Mouse (Mus musculus) neural tube, embryonic 15.5 days (tissue): ENCODE data around the gene Arl9. TPM values are rescaled to one million over a fixed set of nuclear protein-coding genes. Genes with fewer than 3 reads are reported as not detected.
"Not testable (repeated sequence)": the region's sequence is repeated elsewhere in the genome, so short reads cannot be mapped to it uniquely, and the experiment has no call there.

Experiments
- ATAC-seq: fragments of 200-750 bp; cut with Nextera tagmentation; 2 replicates; pipeline ENCODE4 v1.8.0; 2017; ENCODE audit warnings: mild to moderate bottlenecking, moderate TSS enrichment, moderate library complexity; ENCODE audit not compliant: low FRiP score
- H3K27ac ChIP-seq: fragments of 300-500 bp; sonication (generic); replicated peaks from 2 replicates; pipeline ENCODE4 v1.5.1; 2015; ENCODE audit warnings: mild to moderate bottlenecking, inconsistent platforms
- H3K27me3 ChIP-seq: fragments of 300-500 bp; sonication (generic); replicated peaks from 2 replicates; pipeline ENCODE4 v1.6.1; 2015; ENCODE audit warnings: inconsistent platforms
- H3K36me3 ChIP-seq: fragments of 300-500 bp; sonication (generic); 2 replicates; pipeline ENCODE4 v1.6.1; 2015; ENCODE audit warnings: inconsistent platforms
- H3K4me1 ChIP-seq: fragments of 300-500 bp; sonication (generic); 2 replicates; pipeline ENCODE4 v1.6.1; 2015; ENCODE audit warnings: inconsistent platforms
- H3K4me2 ChIP-seq: fragments of 300-500 bp; sonication (generic); 2 replicates; pipeline ENCODE4 v1.6.1; 2015; ENCODE audit warnings: inconsistent platforms, mild to moderate bottlenecking, moderate library complexity
- H3K4me3 ChIP-seq: fragments of 300-500 bp; sonication (generic); replicated peaks from 2 replicates; pipeline ENCODE4 v1.5.1; 2015; ENCODE audit warnings: mild to moderate bottlenecking, inconsistent platforms
- H3K9ac ChIP-seq: fragments of 300-500 bp; sonication (generic); replicated peaks from 2 replicates; pipeline ENCODE4 v1.6.1; 2015; ENCODE audit warnings: mild to moderate bottlenecking, inconsistent platforms
- H3K9me3 ChIP-seq: fragments of 300-500 bp; sonication (generic); replicated peaks from 2 replicates; pipeline ENCODE4 v1.6.1; 2016; ENCODE audit warnings: inconsistent platforms
- WGBS: fragments of 180-500 bp; shearing (Covaris S2); methylation state at CpG from one replicate; pipeline ENCODE4 v1.1.7; 2015; ENCODE audit warnings: mixed read lengths; 5-methylcytosine and 5-hydroxymethylcytosine counted together
- polyA plus RNA-seq: library from polyadenylated mRNA; unstranded; fragments of >200 nt; fragmentation: Nextera tagmentation; extraction: Ambion mirVana; gene quantifications from 2 replicates; pipeline ENCODE4 v1.2.1, GENCODE M21; 2015

The Arl9 gene
- polyA plus RNA-seq = 0.42 TPM in 1 of 2 replicates, not detected in the other

DNA sequence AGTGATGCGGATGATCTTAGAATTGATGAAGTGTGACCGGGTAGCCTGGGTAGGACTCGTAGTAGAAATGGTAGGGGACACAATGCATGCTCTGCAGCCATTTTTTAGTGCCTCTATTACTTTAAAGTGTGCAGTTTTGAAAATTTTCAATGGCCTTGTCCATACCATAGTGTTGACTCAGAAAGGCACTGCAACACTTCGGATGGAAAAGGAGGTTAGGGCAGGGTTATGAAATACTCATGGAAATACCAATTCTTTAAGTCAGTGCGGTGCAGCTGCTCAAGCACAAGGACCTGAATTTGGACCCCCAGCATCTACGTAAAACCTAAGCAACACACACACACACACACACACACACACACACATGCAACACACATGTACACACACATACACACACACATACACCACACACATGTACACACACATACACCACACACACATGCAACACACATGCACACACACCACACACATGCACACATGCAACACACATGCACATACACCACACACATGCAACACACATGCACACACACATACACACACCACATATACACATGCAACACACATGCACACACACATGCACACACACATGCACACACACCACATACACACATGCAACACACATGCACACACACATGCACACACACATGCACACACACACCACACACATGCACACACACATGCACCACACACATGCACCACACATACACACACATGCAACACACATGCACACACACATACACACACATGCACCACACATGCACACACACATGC, at the start of gene Arl9:
TSS of gene Arl9 (plus strand) at position 5 of the 771 bp plus-strand sequence.
- ATAC-seq = no peak
- 93% methylated on average over 6 of the region's 6 CpGs for WGBS

DNA sequence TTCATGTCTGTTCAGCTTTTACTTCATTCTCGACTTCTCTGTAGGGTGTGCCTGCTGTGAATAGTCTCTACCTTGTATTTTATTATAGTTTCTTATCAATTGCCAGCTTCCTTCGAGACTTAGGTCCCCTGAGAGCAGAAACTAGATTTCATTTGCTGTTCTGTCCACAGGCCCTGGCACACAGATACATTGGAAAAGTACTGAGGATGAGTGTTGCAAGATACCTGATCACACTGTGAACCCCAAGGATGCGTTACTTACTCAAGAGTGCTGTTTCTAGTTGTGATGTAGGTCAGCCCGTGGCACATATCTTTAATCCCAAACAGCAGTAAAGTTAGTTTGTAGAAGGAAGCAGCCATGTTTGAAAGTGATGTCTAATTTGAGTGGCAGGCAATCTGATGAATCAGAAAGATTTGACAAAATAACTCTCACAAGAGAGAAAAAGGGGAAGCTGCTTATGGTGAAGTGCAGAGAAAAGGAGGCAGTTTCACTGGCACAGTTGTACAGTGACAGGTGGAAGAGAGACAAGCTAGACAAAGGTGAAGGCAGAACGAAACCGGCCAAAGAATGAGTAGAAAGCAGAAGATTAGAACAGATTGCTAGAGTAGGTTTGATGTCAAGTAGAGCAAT, 49.5 kb upstream of the Arl9 start:
- 88% methylated on average over 6 of the region's 6 CpGs for WGBS
- no peak overlapping the region for H3K4me2 ChIP-seq
- H3K36me3 ChIP-seq = peaks cover 28% of the 10 kb centered on the region
- H3K27ac ChIP-seq = no peak overlapping the region
- no peak overlapping the region for H3K9ac ChIP-seq
- H3K27me3 ChIP-seq = no peaks in the 10 kb centered on the region
- H3K4me1 ChIP-seq = peaks cover 31% of the 10 kb centered on the region
- ATAC-seq = no peak
- H3K4me3 ChIP-seq = no peak overlapping the region
- no peaks in the 10 kb centered on the region for H3K9me3 ChIP-seq

More for the DNA sequence above, at the start of gene Arl9:
- no peaks in the 10 kb centered on the region for H3K9me3 ChIP-seq
- H3K4me2 ChIP-seq = no peak within 1 kb of the TSS
- no peaks in the 10 kb centered on the region for H3K27me3 ChIP-seq
- no peak within 1 kb of the TSS for H3K9ac ChIP-seq
- no peaks in the 10 kb centered on the region for H3K4me1 ChIP-seq
- peaks cover 6% of the 10 kb centered on the region; the same call in 1 of the 2 replicates for H3K36me3 ChIP-seq
- no peak within 1 kb of the TSS for H3K4me3 ChIP-seq
- H3K27ac ChIP-seq = no peak within 1 kb of the TSS

DNA sequence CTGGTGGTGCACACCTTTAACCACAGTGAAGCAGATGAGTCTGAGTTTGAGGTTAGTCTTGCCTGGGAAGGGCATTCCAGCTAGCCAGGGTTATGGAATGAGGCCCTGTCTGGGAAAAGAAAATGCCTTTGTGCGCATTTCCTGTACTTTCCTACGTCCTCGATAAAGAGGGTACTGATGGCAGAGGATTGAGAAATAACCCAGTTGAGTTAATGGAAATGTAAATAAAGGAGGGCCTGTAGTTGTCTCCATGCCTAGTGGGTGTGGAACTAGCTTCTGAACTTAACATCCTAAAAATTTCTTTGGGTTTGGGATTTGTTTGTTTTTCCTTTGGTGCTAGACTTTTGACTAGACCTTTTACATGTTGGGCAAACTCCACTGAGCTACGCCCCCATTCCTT, 48.4 kb upstream of the Arl9 start:
- no peak for ATAC-seq
- Histone ChIP-seq H3K27ac (no peak overlapping the region), H3K4me3 (no peak overlapping the region), H3K4me1 (peaks cover 20% of the 10 kb centered on the region), H3K27me3 (no peaks in the 10 kb centered on the region), H3K36me3 (peaks cover 35% of the 10 kb centered on the region), H3K9ac (no peak overlapping the region), H3K4me2 (no peak overlapping the region), H3K9me3 (no peaks in the 10 kb centered on the region)
- WGBS = 84% methylated on average over 4 of the region's 4 CpGs

DNA sequence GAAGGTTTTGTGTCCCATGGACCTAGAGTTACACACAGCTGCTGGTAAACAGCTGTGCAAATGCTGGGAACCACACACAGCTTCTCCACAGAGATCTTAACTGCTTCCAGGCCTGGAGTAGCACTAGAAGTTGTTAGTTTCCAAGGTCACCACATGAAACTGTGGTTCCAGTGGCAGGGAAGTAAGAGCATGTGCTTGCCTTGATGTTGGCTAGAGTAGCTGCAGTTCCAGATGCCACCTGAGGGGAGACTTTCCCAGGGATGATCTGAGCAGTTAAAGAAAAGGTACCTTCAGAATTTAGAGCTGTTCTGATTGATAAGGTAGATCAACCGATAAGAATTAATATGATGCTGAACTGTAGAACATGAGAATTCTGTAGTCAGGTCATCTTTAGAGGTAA, 45.9 kb upstream of the Arl9 start:
- Histone ChIP-seq H3K4me2 (no peak overlapping the region), H3K27ac (no peak overlapping the region), H3K4me1 (peaks cover 7% of the 10 kb centered on the region; the same call in 1 of the 2 replicates), H3K9me3 (no peaks in the 10 kb centered on the region), H3K9ac (no peak overlapping the region), H3K4me3 (no peak overlapping the region), H3K36me3 (peaks cover 58% of the 10 kb centered on the region), H3K27me3 (no peaks in the 10 kb centered on the region)
- WGBS = 91% methylated on average over 1 of the region's 1 CpGs
- ATAC-seq = no peak

DNA sequence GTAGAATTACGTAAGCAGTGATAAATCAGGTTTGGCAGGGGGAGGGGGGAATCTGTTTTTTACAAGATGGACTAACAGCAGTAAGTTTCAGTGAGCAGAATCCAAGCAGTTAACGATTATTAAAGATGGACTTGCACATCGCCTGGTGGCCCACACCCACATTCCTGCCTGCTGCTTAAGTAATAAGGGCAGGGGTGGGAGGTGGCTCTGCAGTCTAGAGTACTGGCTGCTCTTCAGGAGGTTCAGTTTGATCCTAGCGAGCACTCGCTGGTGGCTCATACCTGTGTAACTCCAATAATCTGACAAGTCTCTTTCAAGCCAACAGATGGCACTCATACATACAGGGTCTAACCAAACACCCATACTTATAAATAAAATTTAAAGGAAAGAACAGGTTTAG, 44.3 kb upstream of the Arl9 start:
- Histone ChIP-seq H3K9ac (no peak overlapping the region), H3K27ac (no peak overlapping the region), H3K9me3 (no peaks in the 10 kb centered on the region), H3K4me2 (no peak overlapping the region), H3K4me3 (no peak overlapping the region), H3K36me3 (peaks cover 65% of the 10 kb centered on the region), H3K4me1 (no peaks in the 10 kb centered on the region), H3K27me3 (no peaks in the 10 kb centered on the region)
- no peak for ATAC-seq
- 88% methylated on average over 5 of the region's 5 CpGs for WGBS

DNA sequence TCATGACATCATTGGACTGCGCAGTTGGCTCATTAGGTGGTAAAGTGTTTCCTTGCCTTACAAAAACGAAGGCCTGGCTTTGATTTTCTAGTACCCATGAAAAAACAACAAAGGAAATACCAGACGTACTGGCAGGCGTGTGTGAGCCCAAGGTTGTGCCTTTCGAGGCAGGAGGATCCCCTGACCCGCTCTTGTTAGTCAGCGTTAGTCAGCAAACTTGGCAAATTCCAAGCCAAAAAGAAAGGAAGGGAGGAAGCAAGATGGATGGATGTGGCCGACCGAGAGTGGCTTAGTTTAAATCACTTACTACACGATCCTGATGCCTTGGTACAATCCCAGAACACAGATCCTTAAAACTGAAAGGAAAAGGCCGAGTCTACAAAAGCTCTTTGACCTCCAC, 41.3 kb upstream of the Arl9 start:
- Histone ChIP-seq H3K36me3 (peaks cover 70% of the 10 kb centered on the region), H3K27ac (no peak overlapping the region), H3K4me3 (no peak overlapping the region), H3K9ac (no peak overlapping the region), H3K27me3 (no peaks in the 10 kb centered on the region), H3K9me3 (no peaks in the 10 kb centered on the region), H3K4me2 (no peak overlapping the region), H3K4me1 (no peaks in the 10 kb centered on the region)
- ATAC-seq = no peak
- 84% methylated on average over 11 of the region's 11 CpGs for WGBS

DNA sequence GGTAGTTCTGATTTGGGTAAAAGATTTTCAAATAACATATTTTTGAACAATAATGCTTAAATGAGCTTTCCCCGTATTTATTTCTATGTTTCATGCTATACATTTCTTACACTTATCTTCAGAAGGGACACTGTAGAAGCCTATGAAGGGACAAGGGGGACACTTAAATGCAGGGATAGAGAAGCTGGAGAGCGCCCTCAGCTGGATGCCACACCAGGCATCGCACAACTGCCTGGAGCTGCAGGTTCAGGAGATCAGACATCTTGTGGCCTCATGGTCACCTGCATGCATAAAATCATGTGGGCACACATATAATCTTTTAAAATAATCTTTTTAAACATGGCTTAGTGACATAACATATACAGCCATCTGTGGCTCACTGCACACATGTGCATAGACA, 39.2 kb upstream of the Arl9 start:
- H3K27me3 ChIP-seq = no peaks in the 10 kb centered on the region
- H3K36me3 ChIP-seq = peaks cover 69% of the 10 kb centered on the region
- ATAC-seq = no peak
- H3K4me2 ChIP-seq = no peak overlapping the region
- no peak overlapping the region for H3K9ac ChIP-seq
- no peaks in the 10 kb centered on the region for H3K4me1 ChIP-seq
- no peak overlapping the region for H3K27ac ChIP-seq
- H3K4me3 ChIP-seq = no peak overlapping the region
- 94% methylated on average over 3 of the region's 3 CpGs for WGBS
- H3K9me3 ChIP-seq = no peaks in the 10 kb centered on the region

DNA sequence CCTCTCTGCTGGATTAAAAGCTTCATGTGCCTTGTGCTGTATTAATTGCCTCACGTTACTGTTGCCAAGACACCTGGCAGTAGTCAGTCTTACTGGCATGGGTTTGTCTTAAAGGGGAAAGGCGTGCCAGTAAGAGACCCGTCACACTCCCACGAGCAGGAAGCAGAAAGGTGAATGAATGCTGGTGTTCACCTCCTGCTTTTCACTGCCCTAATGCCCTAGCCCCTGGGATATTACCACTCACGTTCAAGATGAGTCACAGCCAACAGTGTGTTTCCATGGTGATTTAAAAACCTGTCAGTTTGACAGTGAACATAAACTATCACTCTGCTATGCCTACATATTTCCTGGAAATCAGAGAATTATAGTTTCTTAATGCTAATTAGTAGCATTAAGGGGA, 34.6 kb upstream of the Arl9 start:
- no peak overlapping the region for H3K4me3 ChIP-seq
- no peak for ATAC-seq
- WGBS = 80% methylated on average over 5 of the region's 5 CpGs
- H3K9ac ChIP-seq = no peak overlapping the region
- H3K27me3 ChIP-seq = no peaks in the 10 kb centered on the region
- no peaks in the 10 kb centered on the region for H3K9me3 ChIP-seq
- H3K4me2 ChIP-seq = no peak overlapping the region
- H3K4me1 ChIP-seq = peaks cover 11% of the 10 kb centered on the region
- peaks cover 39% of the 10 kb centered on the region for H3K36me3 ChIP-seq
- H3K27ac ChIP-seq = no peak overlapping the region

DNA sequence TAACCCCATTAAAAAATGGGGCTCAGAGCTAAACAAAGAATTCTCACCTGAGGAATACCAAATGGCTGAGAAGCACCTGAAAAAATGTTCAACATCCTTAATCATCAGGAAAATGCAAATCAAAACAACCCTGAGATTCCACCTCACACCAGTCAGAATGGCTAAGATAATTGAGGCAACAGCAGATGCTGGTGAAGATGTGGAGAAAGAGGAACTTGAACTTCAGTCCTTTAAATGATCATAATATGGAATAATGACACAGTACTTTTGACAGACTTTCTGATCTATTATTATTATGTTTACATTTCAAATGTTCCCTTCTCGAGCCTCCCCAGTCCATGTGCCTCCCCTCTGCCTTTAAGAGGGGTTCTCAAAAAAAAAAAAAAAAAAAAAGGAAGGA, 32.7 kb upstream of the Arl9 start:
- H3K9ac ChIP-seq, H3K4me2 ChIP-seq, H3K27me3 ChIP-seq, H3K4me3 ChIP-seq, H3K9me3 ChIP-seq, H3K27ac ChIP-seq, ATAC-seq: not testable (repeated sequence)
- H3K4me1 ChIP-seq = peaks cover 20% of the 10 kb centered on the region
- H3K36me3 ChIP-seq = peaks cover 29% of the 10 kb centered on the region
- 88% methylated on average over 1 of the region's 1 CpGs for WGBS

DNA sequence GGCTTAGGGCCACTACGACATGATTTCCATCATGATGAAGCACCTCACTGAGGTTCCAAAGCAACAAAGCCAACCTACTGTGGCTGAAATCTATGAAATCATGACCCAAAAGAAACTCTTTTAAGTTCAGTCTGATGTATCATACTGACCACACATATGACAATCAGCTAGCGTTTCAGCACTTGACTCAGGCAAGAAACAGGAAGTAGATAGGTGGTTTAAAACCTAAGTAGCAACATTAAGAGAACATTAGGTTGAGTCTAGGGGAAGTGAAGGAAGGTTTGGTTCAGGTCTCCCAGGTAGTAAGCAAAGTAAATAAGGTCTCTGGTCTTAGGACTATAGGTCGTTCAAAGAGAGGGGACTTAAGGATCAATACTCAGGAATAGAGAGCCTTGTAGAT, 30.4 kb upstream of the Arl9 start:
- H3K36me3 ChIP-seq = peaks cover 22% of the 10 kb centered on the region
- peaks cover 24% of the 10 kb centered on the region for H3K4me1 ChIP-seq
- 72% methylated on average over 3 of the region's 3 CpGs for WGBS
- H3K27me3 ChIP-seq = no peaks in the 10 kb centered on the region
- H3K4me2 ChIP-seq = peak overlapping the region; percentile 90
- H3K9ac ChIP-seq = peak overlapping the region; percentile 83; the same call in 1 of the 2 replicates
- peak overlapping the region; percentile 97 for H3K4me3 ChIP-seq
- ATAC-seq = no peak
- no peak overlapping the region for H3K27ac ChIP-seq
- no peaks in the 10 kb centered on the region for H3K9me3 ChIP-seq

DNA sequence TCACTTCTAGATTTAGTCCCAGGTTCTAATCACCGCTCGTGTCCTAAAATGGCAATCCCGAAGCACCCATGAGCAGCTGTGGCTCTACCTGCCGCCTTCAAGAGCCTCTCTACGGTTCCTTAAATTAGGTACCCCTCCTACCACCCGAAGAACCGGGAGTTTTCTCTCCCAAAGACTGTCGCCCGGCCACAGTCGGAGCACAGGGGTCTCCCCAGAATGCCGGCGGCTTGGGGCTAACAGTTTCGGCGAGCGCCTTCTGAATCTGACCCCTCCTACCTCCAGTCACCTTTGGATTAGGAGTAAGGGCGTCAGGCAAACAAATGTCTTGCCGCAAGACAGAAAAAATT, 29.7 kb upstream of the Arl9 start:
- no peaks in the 10 kb centered on the region for H3K27me3 ChIP-seq
- peak; percentile 54; the same call in 1 of the 2 replicates for ATAC-seq
- H3K4me1 ChIP-seq = peaks cover 24% of the 10 kb centered on the region
- H3K27ac ChIP-seq = peak overlapping the region; percentile 58
- peak overlapping the region; percentile 83 for H3K9ac ChIP-seq
- H3K4me2 ChIP-seq = peak overlapping the region; percentile 90
- peak overlapping the region; percentile 97 for H3K4me3 ChIP-seq
- peaks cover 16% of the 10 kb centered on the region for H3K36me3 ChIP-seq
- WGBS = 3% methylated on average over 17 of the region's 17 CpGs
- H3K9me3 ChIP-seq = no peaks in the 10 kb centered on the region
